Comparison of ENCODE assay signal across 13 mouse cellular contexts in genomic region chr2:120158846-120159245, GRCm38 (mm10). TPM values are rescaled to one million over a fixed set of nuclear protein-coding genes. Genes with fewer than 3 reads are reported as not detected.
DNase-seq lines count a peak whose midpoint lies in the region; ATAC-seq and TF ChIP-seq lines count a peak whose summit lies in the region.
"Had no signal": no experiment of that assay in that cellular context is flagged by ENCODE, and none has a peak within 500 bp of the region (broad histone marks: within the 10 kb centered on the region; RNA-seq: fewer than 3 reads in every experiment).

No protein-coding gene starts in this region.

- no peaks in the 10 kb centered on the region for H3K36me3 ChIP-seq in megakaryocyte, embryonic 14.5 days (replicated peaks; ENCODE audit: low read length)
- no peaks in the 10 kb centered on the region for H3K36me3 ChIP-seq in lung, postnatal 0 days (ENCODE audit: insufficient read depth, low read length)
- H3K36me3 ChIP-seq: hindbrain, embryonic 15.5 days had no signal

- H3K4me2 ChIP-seq in lung, postnatal 0 days (replicated peaks; ENCODE audit: low read depth, low read length), result no peak overlapping the region
- H3K4me2 ChIP-seq: hindbrain, embryonic 15.5 days had no signal

- intact Hi-C loops in left cerebral cortex, adult 2 months (cut with DNase I), result no loop called here
- intact Hi-C loops in left cerebral cortex, postnatal 4 days (cut with DNase I), result no loop called here

- H3K4me1 ChIP-seq in megakaryocyte, embryonic 14.5 days, result peaks cover 51% of the 10 kb centered on the region
- H3K4me1 ChIP-seq in lung, postnatal 0 days (ENCODE audit: insufficient read depth, low read depth, low read length), result no peaks in the 10 kb centered on the region

- peak; percentile 23 for DNase-seq in embryo, embryonic 10 days (ENCODE audit: low spot score)
- no peak for DNase-seq in embryo, embryonic 10.5 days (ENCODE audit: low spot score)
- DNase-seq in lung, postnatal 0 days (ENCODE audit: low spot score), result peak; percentile 56
- DNase-seq in thymus, postnatal 25 days, result peak; percentile 77
- DNase-seq in left cerebral cortex, adult 2 months (ENCODE audit: extremely low spot score in 1 of 2, low spot score in 2 of 2), result no peak
- no peak for DNase-seq in left cerebral cortex, postnatal 4 days
- DNase-seq: cerebellum, adult 2 months; retina, postnatal 1 day had no signal

- no peak overlapping the region for H3K9ac ChIP-seq in lung, postnatal 0 days (replicated peaks; ENCODE audit: low read depth)
- H3K9ac ChIP-seq: hindbrain, embryonic 15.5 days; liver, embryonic 14.5 days had no signal

- no peaks in the 10 kb centered on the region for H3K27me3 ChIP-seq in megakaryocyte, embryonic 14.5 days (replicated peaks)
- no peaks in the 10 kb centered on the region for H3K27me3 ChIP-seq in lung, postnatal 0 days (replicated peaks; ENCODE audit: insufficient read depth, low read length)
- H3K27me3 ChIP-seq: hindbrain, embryonic 15.5 days had no signal

- H3K9me3 ChIP-seq in megakaryocyte, embryonic 14.5 days, result no peaks in the 10 kb centered on the region
- no peaks in the 10 kb centered on the region for H3K9me3 ChIP-seq in lung, postnatal 0 days (ENCODE audit: low read length)
- H3K9me3 ChIP-seq: hindbrain, embryonic 15.5 days had no signal

- H3K4me3 ChIP-seq in megakaryocyte, embryonic 14.5 days (replicated peaks), result peak overlapping the region; percentile 81
- no peak overlapping the region for H3K4me3 ChIP-seq in lung, postnatal 0 days (ENCODE audit: low read depth, low read length)
- no peak overlapping the region for H3K4me3 ChIP-seq in left cerebral cortex, adult 2 months
- H3K4me3 ChIP-seq: hindbrain, embryonic 15.5 days; myocyte had no signal

- H3K27ac ChIP-seq in lung, postnatal 0 days (ENCODE audit: low read length), result no peak overlapping the region
- H3K27ac ChIP-seq in left cerebral cortex, adult 2 months, result no peak overlapping the region
- H3K27ac ChIP-seq: hindbrain, embryonic 15.5 days; liver, embryonic 14.5 days had no signal

- ATAC-seq in megakaryocyte, adult 5-6 weeks (ENCODE audit: poor library complexity, severe bottlenecking), result no peak
- no peak for ATAC-seq in lung, postnatal 0 days

- no peak for TF ChIP-seq EP300 in lung, postnatal 0 days (IDR thresholded peaks at IDR 0.05)

- WGBS in lung, postnatal 0 days, result 25% methylated on average over 1 of the region's 1 CpGs

- no peak for TF ChIP-seq CTCF in lung, postnatal 0 days (IDR thresholded peaks at IDR 0.05)
- TF ChIP-seq CTCF in left cerebral cortex, adult 2 months (IDR thresholded peaks at IDR 0.05), result no peak

RNA-seq across cellular contexts. Expression of gene Ehd4, which starts 4.4 kb away (rescaled TPM):
- polyA plus RNA-seq in megakaryocyte, embryonic 14.5 days (2012; ENCODE audit: insufficient read depth, low replicate concordance), result 55.8 and 61.8 TPM in 2 replicates
- 50.9 and 56.7 TPM in 2 replicates for total RNA-seq in megakaryocyte, adult 5-6 weeks (2015)
- 77.5 and 92.9 TPM in 2 replicates for total RNA-seq in megakaryocyte, adult 5-6 weeks (2017)
- polyA plus RNA-seq in lung, postnatal 0 days (2015; fragmentation: Nextera tagmentation; extraction: Ambion mirVana), result 228 and 262 TPM in 2 replicates
- 10 to 100 TPM; 12.1 to 15.0 TPM for total RNA-seq in left cerebral cortex, adult 2 months (2021)
- total RNA-seq in left cerebral cortex, postnatal 4 days (2021), result 1 to 10 TPM; 6.9 to 9.6 TPM

Comparison
In these comparisons a context has a peak if more than half of its experiments do, and no peak if none do; other contexts are left out.
1. DNase-seq: peak in embryo, embryonic 10 days (single experiment), lung, postnatal 0 days (single experiment) and thymus, postnatal 25 days (single experiment); none in embryo, embryonic 10.5 days (single experiment), left cerebral cortex, adult 2 months (0 of 2) and left cerebral cortex, postnatal 4 days (single experiment).